Mouse (Mus musculus) heart, embryonic 10.5 days (tissue): ENCODE results near the gene Aif1. TPM values are rescaled to one million over a fixed set of nuclear protein-coding genes. Genes with fewer than 3 reads are reported as not detected.
A peak's percentile ranks its signal among the peaks of the same experiment; 100 is the strongest.

ENCODE experiments used
- DNase-seq: peaks from one replicate; pipeline ENCODE4 v3.0.0-alpha.2; 2017; ENCODE audit warnings: low spot score
- H3K27ac ChIP-seq: fragments of 300-500 bp; sonication (generic); 2 replicates; pipeline ENCODE4 v1.5.1; 2016; ENCODE audit warnings: mild to moderate bottlenecking
- H3K27me3 ChIP-seq: fragments of 300-500 bp; sonication (generic); 2 replicates; pipeline ENCODE4 v1.6.1; 2016; ENCODE audit warnings: mild to moderate bottlenecking; ENCODE audit not compliant: poor library complexity, insufficient read depth, severe bottlenecking
- H3K36me3 ChIP-seq: fragments of 300-500 bp; sonication (generic); 2 replicates; pipeline ENCODE4 v1.6.1; 2016; ENCODE audit warnings: mild to moderate bottlenecking, moderate library complexity
- H3K4me1 ChIP-seq: fragments of 300-500 bp; sonication (generic); 2 replicates; pipeline ENCODE4 v1.6.1; 2016; ENCODE audit warnings: mild to moderate bottlenecking
- H3K4me3 ChIP-seq: fragments of 300-500 bp; sonication (generic); 2 replicates; pipeline ENCODE4 v1.5.1; 2016; ENCODE audit warnings: mild to moderate bottlenecking, moderate library complexity
- H3K9me3 ChIP-seq: fragments of 300-500 bp; sonication (generic); 2 replicates; pipeline ENCODE4 v1.6.1; 2016; ENCODE audit warnings: mild to moderate bottlenecking, moderate library complexity
- WGBS: fragments of 180-500 bp; shearing (Covaris S2); methylation state at CpG from one replicate; pipeline ENCODE4 v1.1.7; 2016; 5-methylcytosine and 5-hydroxymethylcytosine counted together
- polyA plus RNA-seq: library from polyadenylated mRNA; unstranded; fragments of >200 nt; fragmentation: Nextera tagmentation; extraction: Ambion mirVana; gene quantifications from 2 replicates; pipeline ENCODE4 v1.2.1, GENCODE M21; 2016

Gene Aif1
- polyA plus RNA-seq, 1 experiment from 2014 or later = 2.1 TPM

GRCm38 (mm10) chr17:35141971-35142370, 33.9 kb downstream of the Aif1 start:
- 92% methylated on average over 6 of the region's 6 CpGs for WGBS

DNA sequence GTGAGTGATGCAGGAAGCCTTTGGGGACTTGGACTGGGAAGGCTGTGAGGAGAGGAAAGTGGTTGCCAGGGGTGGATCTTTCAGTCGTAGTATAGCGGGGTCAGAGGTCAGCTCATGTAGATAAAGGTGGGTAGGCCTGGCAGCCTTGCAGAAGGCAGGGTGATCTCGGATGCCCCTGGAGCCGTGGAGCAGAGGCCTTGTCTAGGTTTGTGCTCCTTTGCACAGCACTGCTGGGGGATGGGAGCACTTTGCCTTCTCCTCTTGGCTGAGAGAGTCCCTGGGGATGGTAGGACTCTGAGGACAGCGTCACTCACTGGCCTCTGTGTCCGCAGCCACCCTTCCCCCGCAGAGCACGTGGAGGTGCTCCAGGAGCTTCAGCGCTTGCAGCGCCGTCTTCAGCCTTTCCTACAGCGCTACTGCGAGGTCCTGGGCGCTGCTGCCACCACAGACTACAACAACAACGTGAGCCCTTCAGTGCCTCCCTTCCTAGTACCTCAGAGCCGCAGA, 35.3 kb downstream of the Aif1 start:
- H3K9me3 ChIP-seq = no peaks in the 10 kb centered on the region
- H3K4me1 ChIP-seq = peaks cover 12% of the 10 kb centered on the region; the same call in 1 of the 2 replicates
- no peak overlapping the region for H3K27ac ChIP-seq
- DNase-seq = no peak
- peaks cover 78% of the 10 kb centered on the region for H3K36me3 ChIP-seq
- H3K27me3 ChIP-seq = no peaks in the 10 kb centered on the region
- H3K4me3 ChIP-seq = no peak overlapping the region
- 71% methylated on average over 16 of the region's 16 CpGs for WGBS

More at GRCm38 (mm10) chr17:35141971-35142370, 33.9 kb downstream of the Aif1 start:
- Histone ChIP-seq H3K9me3 (no peaks in the 10 kb centered on the region), H3K27me3 (no peaks in the 10 kb centered on the region), H3K4me1 (0 out of 2 replicates have a peak, but pooled peaks cover 4% of the 10 kb centered on the region), H3K4me3 (no peak overlapping the region), H3K36me3 (peaks cover 92% of the 10 kb centered on the region), H3K27ac (no peak overlapping the region)
- no peak for DNase-seq

GRCm38 (mm10) chr17:35139269-35139668, 36.6 kb downstream of the Aif1 start:
- WGBS = 89% methylated on average over 3 of the region's 3 CpGs
- Histone ChIP-seq H3K4me1 (peaks cover 12% of the 10 kb centered on the region; the same call in 1 of the 2 replicates), H3K9me3 (no peaks in the 10 kb centered on the region), H3K4me3 (no peak overlapping the region), H3K27me3 (no peaks in the 10 kb centered on the region), H3K36me3 (peaks cover 65% of the 10 kb centered on the region), H3K27ac (no peak overlapping the region)
- no peak for DNase-seq

DNA sequence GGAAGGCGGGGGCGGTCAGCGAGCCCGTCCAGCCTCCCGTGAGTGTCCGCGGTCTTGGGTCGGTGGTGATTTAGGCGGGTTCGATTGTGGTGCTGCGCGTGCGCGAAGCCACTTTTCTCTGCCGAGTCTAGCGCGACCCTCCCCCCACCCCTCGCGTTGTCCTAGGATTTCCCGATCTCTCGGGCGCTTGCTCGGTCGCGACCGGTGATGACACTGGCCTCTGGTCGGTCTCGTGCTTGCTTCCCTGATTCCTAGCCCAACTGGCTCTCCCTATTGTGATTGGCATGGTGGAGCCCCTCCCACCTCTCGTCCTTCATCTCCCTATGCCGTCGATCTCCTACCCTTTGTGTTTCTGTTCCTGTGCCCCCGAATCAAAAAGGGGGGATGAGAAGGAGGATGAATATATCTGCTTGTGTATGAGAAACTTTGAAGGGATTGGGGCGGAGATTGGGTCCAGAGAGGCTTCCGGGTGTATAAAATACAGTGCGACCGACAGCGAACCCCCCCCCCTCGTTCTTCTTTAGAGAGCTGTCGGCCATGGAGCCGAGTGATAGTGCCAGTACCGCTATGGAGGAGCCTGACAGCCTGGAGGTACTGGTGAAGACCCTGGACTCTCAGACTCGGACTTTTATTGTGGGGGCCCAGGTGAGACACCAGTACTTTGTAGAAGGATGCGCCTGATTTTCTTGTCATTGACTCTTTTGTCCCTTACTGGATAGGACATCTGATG, 40.1 kb downstream of the Aif1 start:
- Histone ChIP-seq H3K36me3 (peaks cover 34% of the 10 kb centered on the region), H3K27ac (peak overlapping the region; percentile 99), H3K4me1 (peaks cover 12% of the 10 kb centered on the region; the same call in 1 of the 2 replicates), H3K9me3 (no peaks in the 10 kb centered on the region), H3K4me3 (peak overlapping the region; percentile 84), H3K27me3 (no peaks in the 10 kb centered on the region)
- DNase-seq = no peak
- WGBS = under 1% methylated on average over 42 of the region's 43 CpGs

- no peaks in the 10 kb centered on the region for H3K9me3 ChIP-seq
- peak within 1 kb of the TSS; percentile 84 for H3K4me3 ChIP-seq
- H3K36me3 ChIP-seq = peaks cover 32% of the 10 kb centered on the region
- peaks cover 12% of the 10 kb centered on the region; the same call in 1 of the 2 replicates for H3K4me1 ChIP-seq
- peak; percentile 95 for DNase-seq
- under 1% methylated on average over 66 of the region's 66 CpGs for WGBS
- peak within 1 kb of the TSS; percentile 99 for H3K27ac ChIP-seq
- H3K27me3 ChIP-seq = no peaks in the 10 kb centered on the region
These were observed 40.9 kb downstream of the Aif1 start, which contains the start of gene Bag6 for GRCm38 (mm10) chr17:35134801-35135590. Bag6 (plus strand) TSS chr17:35135178.

GRCm38 (mm10) chr17:35133517-35133916, 42.4 kb downstream of the Aif1 start:
- Histone ChIP-seq H3K36me3 (peaks cover 26% of the 10 kb centered on the region), H3K4me3 (no peak overlapping the region), H3K27me3 (no peaks in the 10 kb centered on the region), H3K9me3 (no peaks in the 10 kb centered on the region), H3K27ac (no peak overlapping the region), H3K4me1 (peaks cover 19% of the 10 kb centered on the region)
- 88% methylated on average over 7 of the region's 7 CpGs for WGBS
- no peak for DNase-seq

- Histone ChIP-seq H3K27me3 (no peaks in the 10 kb centered on the region), H3K4me1 (peaks cover 26% of the 10 kb centered on the region), H3K27ac (no peak overlapping the region), H3K4me3 (no peak overlapping the region), H3K36me3 (peaks cover 27% of the 10 kb centered on the region), H3K9me3 (no peaks in the 10 kb centered on the region)
- WGBS = 71% methylated on average over 3 of the region's 3 CpGs
- DNase-seq = no peak
These were observed 43.7 kb downstream of the Aif1 start for GRCm38 (mm10) chr17:35132174-35132560.

- peaks cover 26% of the 10 kb centered on the region for H3K4me1 ChIP-seq
- no peaks in the 10 kb centered on the region for H3K9me3 ChIP-seq
- H3K4me3 ChIP-seq = no peak within 1 kb of the TSS
- no peak for DNase-seq
- 77% methylated on average over 15 of the region's 15 CpGs for WGBS
- peaks cover 27% of the 10 kb centered on the region for H3K36me3 ChIP-seq
- H3K27ac ChIP-seq = no peak within 1 kb of the TSS
- no peaks in the 10 kb centered on the region for H3K27me3 ChIP-seq
These were observed 44.2 kb downstream of the Aif1 start, which contains the start of gene Apom for GRCm38 (mm10) chr17:35131500-35132173. Apom (minus strand) TSS chr17:35132050.

GRCm38 (mm10) chr17:35131038-35131437, 44.8 kb downstream of the Aif1 start:
- Histone ChIP-seq H3K27me3 (no peaks in the 10 kb centered on the region), H3K9me3 (no peaks in the 10 kb centered on the region), H3K4me3 (no peak overlapping the region), H3K4me1 (peaks cover 27% of the 10 kb centered on the region), H3K36me3 (peaks cover 27% of the 10 kb centered on the region), H3K27ac (no peak overlapping the region)
- DNase-seq = no peak
- 86% methylated on average over 8 of the region's 8 CpGs for WGBS

DNA sequence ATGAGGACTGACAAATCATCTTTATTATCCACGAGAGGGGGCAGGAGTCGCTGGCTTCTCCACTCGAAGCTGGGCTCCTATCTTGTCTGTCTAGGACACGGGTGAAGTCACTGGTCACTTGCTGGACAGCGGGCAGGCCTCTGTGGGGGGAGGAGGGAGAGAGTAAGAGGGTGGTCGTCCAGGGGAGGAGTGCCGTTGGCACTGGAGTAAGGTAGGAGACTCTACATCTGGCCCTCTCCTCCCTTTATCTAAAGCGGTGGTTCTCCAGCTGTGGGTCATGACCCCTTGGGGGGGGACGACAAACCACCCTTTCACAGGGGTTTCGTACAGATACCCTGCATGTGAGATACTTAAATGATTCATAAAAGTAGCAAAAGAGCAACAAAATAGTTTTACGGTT, 46.9 kb downstream of the Aif1 start:
- DNase-seq = no peak
- Histone ChIP-seq H3K36me3 (peaks cover 38% of the 10 kb centered on the region), H3K9me3 (no peaks in the 10 kb centered on the region), H3K4me1 (peaks cover 36% of the 10 kb centered on the region), H3K4me3 (no peak overlapping the region), H3K27me3 (no peaks in the 10 kb centered on the region), H3K27ac (no peak overlapping the region)
- 65% methylated on average over 11 of the region's 11 CpGs for WGBS

GRCm38 (mm10) chr17:35127017-35127416, 48.9 kb downstream of the Aif1 start:
- Histone ChIP-seq H3K27ac (peak overlapping the region; percentile 93), H3K9me3 (no peaks in the 10 kb centered on the region), H3K4me3 (peak overlapping the region; percentile 81), H3K4me1 (peaks cover 43% of the 10 kb centered on the region), H3K36me3 (peaks cover 47% of the 10 kb centered on the region), H3K27me3 (no peaks in the 10 kb centered on the region)
- no peak for DNase-seq
- 70% methylated on average over 13 of the region's 13 CpGs for WGBS

GRCm38 (mm10) chr17:35126206-35126611, 49.7 kb downstream of the Aif1 start, which contains the start of gene D17H6S53E:
D17H6S53E (plus strand) TSS chr17:35126373.
- no peaks in the 10 kb centered on the region for H3K27me3 ChIP-seq
- H3K9me3 ChIP-seq = no peaks in the 10 kb centered on the region
- peak within 1 kb of the TSS; percentile 81 for H3K4me3 ChIP-seq
- peaks cover 47% of the 10 kb centered on the region for H3K36me3 ChIP-seq
- WGBS = under 1% methylated on average over 36 of the region's 36 CpGs
- peaks cover 45% of the 10 kb centered on the region for H3K4me1 ChIP-seq
- H3K27ac ChIP-seq = peak within 1 kb of the TSS; percentile 93
- DNase-seq = peak; percentile 90
